Mouse (Mus musculus) liver, embryonic 11.5 days (tissue): ENCODE results near the gene Cdyl2. TPM values are rescaled to one million over a fixed set of nuclear protein-coding genes. Genes with fewer than 3 reads are reported as not detected.

ENCODE experiments used
- ATAC-seq: fragments of 200-750 bp; cut with Nextera tagmentation; replicated peaks from 2 replicates; pipeline ENCODE4 v1.8.0; 2017; ENCODE audit warnings: moderate number of reproducible peaks, mild to moderate bottlenecking, moderate TSS enrichment, moderate library complexity; ENCODE audit not compliant: low FRiP score
- DNase-seq: peaks from one replicate; pipeline ENCODE4 v3.0.0-alpha.2; 2017; ENCODE audit warnings: low spot score
- H3K27ac ChIP-seq: fragments of 300-500 bp; sonication (generic); 2 replicates; pipeline ENCODE4 v1.5.1; 2014; ENCODE audit warnings: mild to moderate bottlenecking, low read depth, low read length, control low read depth
- H3K27me3 ChIP-seq: fragments of 300-500 bp; sonication (generic); replicated peaks from 2 replicates; pipeline ENCODE4 v1.6.1; 2014; ENCODE audit warnings: low read length, mixed read lengths; ENCODE audit not compliant: control insufficient read depth, insufficient read depth
- H3K36me3 ChIP-seq: fragments of 300-500 bp; sonication (generic); 2 replicates; pipeline ENCODE4 v1.6.1; 2014; ENCODE audit warnings: mild to moderate bottlenecking, low read length, moderate library complexity, mixed read lengths; ENCODE audit not compliant: control insufficient read depth, insufficient read depth
- H3K4me1 ChIP-seq: fragments of 300-500 bp; sonication (generic); replicated peaks from 2 replicates; pipeline ENCODE4 v1.6.1; 2014; ENCODE audit warnings: low read length, mixed read lengths; ENCODE audit not compliant: control insufficient read depth, insufficient read depth
- H3K4me2 ChIP-seq: fragments of 300-500 bp; sonication (generic); 2 replicates; pipeline ENCODE4 v1.6.1; 2014; ENCODE audit warnings: mild to moderate bottlenecking, control low read depth, moderate library complexity
- H3K4me3 ChIP-seq: fragments of 300-500 bp; sonication (generic); 2 replicates; pipeline ENCODE4 v1.5.1; 2014; ENCODE audit warnings: low read depth, low read length, control low read depth
- H3K9ac ChIP-seq: fragments of 300-500 bp; sonication (generic); 2 replicates; pipeline ENCODE4 v1.6.1; 2014; ENCODE audit warnings: low read depth, low read length, control low read depth
- H3K9me3 ChIP-seq: fragments of 300-500 bp; sonication (generic); 2 replicates; pipeline ENCODE4 v1.6.1; 2016; ENCODE audit warnings: low read length, inconsistent platforms, mixed read lengths; ENCODE audit not compliant: control insufficient read depth
- WGBS: fragments of 180-500 bp; shearing (Covaris S2); extraction: QIAGEN DNeasy Blood & Tissue Kit; methylation state at CpG from one replicate; pipeline ENCODE4 v1.1.7; 2014; 5-methylcytosine and 5-hydroxymethylcytosine counted together
- polyA plus RNA-seq: library from polyadenylated mRNA; unstranded; fragments of >200 nt; fragmentation: Nextera tagmentation; extraction: Ambion mirVana; gene quantifications from 2 replicates; pipeline ENCODE4 v1.2.1, GENCODE M21; 2014

Cdyl2 gene
- polyA plus RNA-seq, 1 experiment from 2014 or later: 7.9 TPM

- no peaks in the 10 kb centered on the region for H3K27me3 ChIP-seq
- no peak overlapping the region for H3K9ac ChIP-seq
- no peak overlapping the region for H3K4me3 ChIP-seq
- no peak overlapping the region for H3K4me2 ChIP-seq
- no peak for ATAC-seq
- no peak for DNase-seq
- no peaks in the 10 kb centered on the region for H3K4me1 ChIP-seq
- H3K36me3 ChIP-seq: no peaks in the 10 kb centered on the region
- 71% methylated on average over 3 of the region's 3 CpGs for WGBS
- no peaks in the 10 kb centered on the region for H3K9me3 ChIP-seq
- H3K27ac ChIP-seq: no peak overlapping the region
Measured at GRCm38 (mm10) chr8:116552778-116553177, 180.0 kb downstream of the Cdyl2 start.

GRCm38 (mm10) chr8:116552255-116552654 lies 180.5 kb downstream of the Cdyl2 start:
- no peaks in the 10 kb centered on the region for H3K27me3 ChIP-seq
- no peak overlapping the region for H3K4me3 ChIP-seq
- H3K4me1 ChIP-seq: no peaks in the 10 kb centered on the region
- H3K36me3 ChIP-seq: no peaks in the 10 kb centered on the region
- WGBS: 64% methylated on average over 6 of the region's 6 CpGs
- H3K27ac ChIP-seq: no peak overlapping the region
- no peak overlapping the region for H3K9ac ChIP-seq
- DNase-seq (no peak), ATAC-seq (no peak)
- no peak overlapping the region for H3K4me2 ChIP-seq
- H3K9me3 ChIP-seq: no peaks in the 10 kb centered on the region

- 66% methylated on average over 1 of the region's 1 CpGs for WGBS
- Histone ChIP-seq H3K4me2 (no peak overlapping the region), H3K9ac (no peak overlapping the region), H3K36me3 (no peaks in the 10 kb centered on the region), H3K9me3 (no peaks in the 10 kb centered on the region), H3K4me1 (no peaks in the 10 kb centered on the region), H3K4me3 (no peak overlapping the region), H3K27me3 (no peaks in the 10 kb centered on the region), H3K27ac (no peak overlapping the region)
- ATAC-seq (no peak), DNase-seq (no peak)
Measured at GRCm38 (mm10) chr8:116543366-116543765, 189.4 kb downstream of the Cdyl2 start.

- ATAC-seq (no peak), DNase-seq (no peak)
- Histone ChIP-seq H3K27ac (no peak overlapping the region), H3K9me3 (no peaks in the 10 kb centered on the region), H3K4me3 (no peak overlapping the region), H3K9ac (no peak overlapping the region), H3K4me2 (no peak overlapping the region), H3K4me1 (no peaks in the 10 kb centered on the region), H3K36me3 (no peaks in the 10 kb centered on the region), H3K27me3 (no peaks in the 10 kb centered on the region)
- WGBS: 80% methylated on average over 5 of the region's 5 CpGs
Measured at GRCm38 (mm10) chr8:116542842-116543241, 189.9 kb downstream of the Cdyl2 start.

- WGBS: 75% methylated on average over 1 of the region's 1 CpGs
Measured at GRCm38 (mm10) chr8:116540136-116540535, 192.7 kb downstream of the Cdyl2 start.

GRCm38 (mm10) chr8:116538763-116539162 lies 194.0 kb downstream of the Cdyl2 start:
- Histone ChIP-seq H3K9me3 (no peaks in the 10 kb centered on the region), H3K4me3 (no peak overlapping the region), H3K27me3 (no peaks in the 10 kb centered on the region), H3K9ac (no peak overlapping the region), H3K36me3 (no peaks in the 10 kb centered on the region), H3K27ac (no peak overlapping the region), H3K4me2 (no peak overlapping the region), H3K4me1 (no peaks in the 10 kb centered on the region)
- DNase-seq (no peak), ATAC-seq (no peak)
- WGBS: 55% methylated on average over 7 of the region's 7 CpGs

More at GRCm38 (mm10) chr8:116540136-116540535, 192.7 kb downstream of the Cdyl2 start:
- Histone ChIP-seq H3K36me3 (no peaks in the 10 kb centered on the region), H3K9me3 (no peaks in the 10 kb centered on the region), H3K4me2 (no peak overlapping the region), H3K9ac (no peak overlapping the region), H3K4me3 (no peak overlapping the region), H3K27me3 (no peaks in the 10 kb centered on the region), H3K4me1 (no peaks in the 10 kb centered on the region), H3K27ac (no peak overlapping the region)
- no peak for DNase-seq
- ATAC-seq: no peak

- ATAC-seq: no peak
- no peak overlapping the region for H3K4me3 ChIP-seq
- WGBS: 77% methylated on average over 5 of the region's 5 CpGs
Measured at GRCm38 (mm10) chr8:116536786-116537185, 196.0 kb downstream of the Cdyl2 start.

GRCm38 (mm10) chr8:116533081-116533480 lies 199.7 kb downstream of the Cdyl2 start:
- ATAC-seq: no peak
- Histone ChIP-seq H3K36me3 (no peaks in the 10 kb centered on the region), H3K27ac (no peak overlapping the region), H3K4me3 (no peak overlapping the region), H3K9ac (no peak overlapping the region), H3K9me3 (0 out of 2 replicates have a peak, but pooled peaks cover 2% of the 10 kb centered on the region), H3K4me1 (no peaks in the 10 kb centered on the region), H3K4me2 (no peak overlapping the region), H3K27me3 (no peaks in the 10 kb centered on the region)
- WGBS: 74% methylated on average over 6 of the region's 6 CpGs
- DNase-seq: no peak

More at GRCm38 (mm10) chr8:116536786-116537185, 196.0 kb downstream of the Cdyl2 start:
- Histone ChIP-seq H3K9me3 (0 out of 2 replicates have a peak, but pooled peaks cover 2% of the 10 kb centered on the region), H3K36me3 (no peaks in the 10 kb centered on the region), H3K27ac (no peak overlapping the region), H3K9ac (no peak overlapping the region), H3K4me2 (no peak overlapping the region), H3K4me1 (no peaks in the 10 kb centered on the region), H3K27me3 (no peaks in the 10 kb centered on the region)
- DNase-seq: no peak

- Histone ChIP-seq H3K27me3 (no peaks in the 10 kb centered on the region), H3K27ac (no peak overlapping the region), H3K4me1 (no peaks in the 10 kb centered on the region), H3K9ac (no peak overlapping the region), H3K9me3 (0 out of 2 replicates have a peak, but pooled peaks cover 2% of the 10 kb centered on the region), H3K4me2 (no peak overlapping the region), H3K36me3 (no peaks in the 10 kb centered on the region), H3K4me3 (no peak overlapping the region)
- 76% methylated on average over 7 of the region's 7 CpGs for WGBS
- DNase-seq: no peak
- no peak for ATAC-seq
Measured at GRCm38 (mm10) chr8:116528736-116529135, 204.1 kb downstream of the Cdyl2 start.
